Mouse (Mus musculus) intestine, postnatal 0 days (tissue): ENCODE measurements at regions not wholly inside any gene's neighbourhood (a gene's known extent, or its start where the extent isn't known, plus 50 kb on each side); places are given as distances from the start of the nearest gene placed in this dataset.

Source experiments
- ATAC-seq: fragments of 200-750 bp; cut with Nextera tagmentation; 2 replicates; pipeline ENCODE4 v1.8.0; 2017; ENCODE audit warnings: mild to moderate bottlenecking, moderate TSS enrichment, moderate library complexity
- H3K27ac ChIP-seq: fragments of 300-500 bp; sonication (generic); 2 replicates; pipeline ENCODE4 v1.5.1; 2014; ENCODE audit warnings: mild to moderate bottlenecking, low read depth, low read length, moderate library complexity
- H3K27me3 ChIP-seq: fragments of 300-500 bp; sonication (generic); replicated peaks from 2 replicates; pipeline ENCODE4 v1.6.1; 2014; ENCODE audit warnings: low read length, mixed read lengths; ENCODE audit not compliant: control insufficient read depth, insufficient read depth
- H3K36me3 ChIP-seq: fragments of 300-500 bp; sonication (generic); 2 replicates; pipeline ENCODE4 v1.6.1; 2014; ENCODE audit warnings: mild to moderate bottlenecking, moderate library complexity; ENCODE audit not compliant: control insufficient read depth, insufficient read depth
- H3K4me1 ChIP-seq: fragments of 300-500 bp; sonication (generic); replicated peaks from 2 replicates; pipeline ENCODE4 v1.6.1; 2014; ENCODE audit warnings: antibody characterized with exemption, low read length, mixed read lengths; ENCODE audit not compliant: control insufficient read depth, insufficient read depth
- H3K4me2 ChIP-seq: fragments of 300-500 bp; sonication (generic); replicated peaks from 2 replicates; pipeline ENCODE4 v1.6.1; 2014; ENCODE audit warnings: low read depth, mild to moderate bottlenecking, moderate library complexity
- H3K4me3 ChIP-seq: fragments of 300-500 bp; sonication (generic); 2 replicates; pipeline ENCODE4 v1.5.1; 2014; ENCODE audit warnings: low read depth, low read length
- H3K9ac ChIP-seq: fragments of 300-500 bp; sonication (generic); 2 replicates; pipeline ENCODE4 v1.6.1; 2014; ENCODE audit warnings: mild to moderate bottlenecking, low read depth, low read length
- H3K9me3 ChIP-seq: fragments of 300-500 bp; sonication (generic); 2 replicates; pipeline ENCODE4 v1.6.1; 2016; ENCODE audit warnings: mixed run types; ENCODE audit not compliant: control insufficient read depth
- CTCF ChIP-seq: sonication (generic); IDR thresholded peaks from 2 replicates; pipeline ENCODE4 v1.5.1; 2016; ENCODE audit warnings: low read depth, mild to moderate bottlenecking, control low read depth, antibody characterized with exemption, moderate library complexity
- WGBS: fragments of 180-500 bp; shearing (Covaris S2); extraction: QIAGEN DNeasy Blood & Tissue Kit; methylation state at CpG from one replicate; pipeline ENCODE4 v1.1.7; 2014; 5-methylcytosine and 5-hydroxymethylcytosine counted together

GRCm38 (mm10) chrX:16256374-16256773 lies 266.3 kb upstream of the Cypt1 start:
- TF ChIP-seq CTCF, result no peak
- no peaks in the 10 kb centered on the region for H3K4me1 ChIP-seq
- no peak overlapping the region for H3K27ac ChIP-seq
- H3K4me3 ChIP-seq, result no peak overlapping the region
- no peaks in the 10 kb centered on the region for H3K9me3 ChIP-seq
- no peaks in the 10 kb centered on the region for H3K36me3 ChIP-seq
- no peaks in the 10 kb centered on the region for H3K27me3 ChIP-seq
- H3K9ac ChIP-seq, result no peak overlapping the region
- ATAC-seq, result peak; percentile 73; the same call in 1 of the 2 replicates
- 63% methylated on average over 1 of the region's 1 CpGs for WGBS
- H3K4me2 ChIP-seq, result no peak overlapping the region

GRCm38 (mm10) chrX:16288154-16288553 lies 234.5 kb upstream of the Cypt1 start:
- peak; percentile 98 for ATAC-seq
- Histone ChIP-seq H3K27me3 (no peaks in the 10 kb centered on the region), H3K36me3 (no peaks in the 10 kb centered on the region), H3K27ac (no peak overlapping the region), H3K4me1 (no peaks in the 10 kb centered on the region), H3K9ac (no peak overlapping the region), H3K4me2 (no peak overlapping the region), H3K4me3 (no peak overlapping the region), H3K9me3 (no peaks in the 10 kb centered on the region)
- WGBS, result 22% methylated on average over 2 of the region's 2 CpGs
- no peak for TF ChIP-seq CTCF
